Mouse (Mus musculus) forebrain, postnatal 0 days (tissue): ENCODE measurements around the gene Samhd1. TPM values are rescaled to one million over a fixed set of nuclear protein-coding genes. Genes with fewer than 3 reads are reported as not detected.
"Not testable (repeated sequence)": the region's sequence is repeated elsewhere in the genome, so short reads cannot be mapped to it uniquely, and the experiment has no call there.

Experiments
- ATAC-seq: fragments of 200-750 bp; cut with Nextera tagmentation; 2 replicates; pipeline ENCODE4 v1.8.0; 2017; ENCODE audit warnings: mild to moderate bottlenecking, moderate library complexity
- DNase-seq: peaks from one replicate; pipeline ENCODE4 v3.0.0-alpha.2; 2015
- H3K27ac ChIP-seq: fragments of 300-500 bp; sonication (generic); 2 replicates; pipeline ENCODE4 v1.5.1; 2014; ENCODE audit warnings: low read depth, mild to moderate bottlenecking, antibody characterized with exemption, low read length, moderate library complexity, mixed read lengths
- H3K27me3 ChIP-seq: fragments of 300-500 bp; sonication (generic); 2 replicates; pipeline ENCODE4 v1.6.1; 2014; ENCODE audit warnings: mild to moderate bottlenecking, low read length, mixed read lengths; ENCODE audit not compliant: insufficient read depth
- H3K36me3 ChIP-seq: fragments of 300-500 bp; sonication (generic); 2 replicates; pipeline ENCODE4 v1.6.1; 2014; ENCODE audit warnings: mild to moderate bottlenecking, moderate library complexity; ENCODE audit not compliant: insufficient read depth
- H3K4me1 ChIP-seq: fragments of 300-500 bp; sonication (generic); 2 replicates; pipeline ENCODE4 v1.6.1; 2014; ENCODE audit warnings: antibody characterized with exemption; ENCODE audit not compliant: insufficient read depth
- H3K4me2 ChIP-seq: fragments of 300-500 bp; sonication (generic); 2 replicates; pipeline ENCODE4 v1.6.1; 2014; ENCODE audit warnings: low read depth, mild to moderate bottlenecking, moderate library complexity
- H3K4me3 ChIP-seq: fragments of 300-500 bp; sonication (generic); 2 replicates; pipeline ENCODE4 v1.5.1; 2014; ENCODE audit warnings: low read depth, low read length, mixed read lengths
- H3K9ac ChIP-seq: fragments of 300-500 bp; sonication (generic); 2 replicates; pipeline ENCODE4 v1.6.1; 2014; ENCODE audit warnings: mild to moderate bottlenecking
- H3K9me3 ChIP-seq: fragments of 300-500 bp; sonication (generic); 2 replicates; pipeline ENCODE4 v1.6.1; 2016; ENCODE audit warnings: low read length
- CTCF ChIP-seq: sonication (generic); IDR thresholded peaks from 2 replicates; pipeline ENCODE4 v1.5.1; 2016; ENCODE audit warnings: antibody characterized with exemption, control low read depth, low read depth
- WGBS: fragments of 180-500 bp; shearing (Covaris S2); extraction: QIAGEN DNeasy Blood & Tissue Kit; methylation state at CpG from one replicate; pipeline ENCODE4 v1.1.7; 2014; 5-methylcytosine and 5-hydroxymethylcytosine counted together
- polyA plus RNA-seq: library from polyadenylated mRNA; unstranded; fragments of >200 nt; fragmentation: Nextera tagmentation; extraction: Ambion mirVana; gene quantifications from 2 replicates; pipeline ENCODE4 v1.2.1, GENCODE M21; 2015
- total RNA-seq: library from RNA; depleted of rRNA; stranded (reverse); fragments of >200 nt; gene quantifications from 2 replicates; pipeline ENCODE4 v1.2.3, GENCODE M21; 2014

Samhd1 gene
- total and polyA plus RNA-seq, 2 experiments from 2014 or later, result 8.0 to 18.5 TPM

DNA sequence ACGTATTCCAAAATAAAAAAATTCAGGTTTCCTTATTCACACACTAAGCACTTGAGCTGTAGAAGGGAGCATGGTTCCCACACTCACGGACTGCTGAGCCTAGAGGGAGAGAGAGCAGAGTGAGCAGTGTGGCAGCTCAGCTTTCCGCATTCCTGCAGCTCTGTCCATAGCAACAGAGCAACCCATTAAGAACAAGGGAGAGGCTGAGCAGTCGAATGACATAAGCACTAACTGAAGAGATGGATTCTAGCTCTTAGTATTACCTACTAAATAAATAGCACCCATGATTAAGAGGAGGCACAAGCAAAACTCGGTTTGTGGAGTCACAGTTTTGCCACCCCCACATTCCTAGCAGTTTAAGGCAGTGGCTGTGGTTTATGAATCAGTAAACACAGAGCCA is 35.1 kb upstream of the Samhd1 start:
- DNase-seq (peak; percentile 31), ATAC-seq (peak; percentile 73)
- Histone ChIP-seq H3K9ac (no peak overlapping the region), H3K9me3 (no peaks in the 10 kb centered on the region), H3K4me3 (no peak overlapping the region), H3K4me2 (no peak overlapping the region), H3K27me3 (no peaks in the 10 kb centered on the region), H3K36me3 (no peaks in the 10 kb centered on the region), H3K4me1 (no peaks in the 10 kb centered on the region), H3K27ac (no peak overlapping the region)
- 17% methylated on average over 5 of the region's 5 CpGs for WGBS
- TF ChIP-seq CTCF, result no peak

DNA sequence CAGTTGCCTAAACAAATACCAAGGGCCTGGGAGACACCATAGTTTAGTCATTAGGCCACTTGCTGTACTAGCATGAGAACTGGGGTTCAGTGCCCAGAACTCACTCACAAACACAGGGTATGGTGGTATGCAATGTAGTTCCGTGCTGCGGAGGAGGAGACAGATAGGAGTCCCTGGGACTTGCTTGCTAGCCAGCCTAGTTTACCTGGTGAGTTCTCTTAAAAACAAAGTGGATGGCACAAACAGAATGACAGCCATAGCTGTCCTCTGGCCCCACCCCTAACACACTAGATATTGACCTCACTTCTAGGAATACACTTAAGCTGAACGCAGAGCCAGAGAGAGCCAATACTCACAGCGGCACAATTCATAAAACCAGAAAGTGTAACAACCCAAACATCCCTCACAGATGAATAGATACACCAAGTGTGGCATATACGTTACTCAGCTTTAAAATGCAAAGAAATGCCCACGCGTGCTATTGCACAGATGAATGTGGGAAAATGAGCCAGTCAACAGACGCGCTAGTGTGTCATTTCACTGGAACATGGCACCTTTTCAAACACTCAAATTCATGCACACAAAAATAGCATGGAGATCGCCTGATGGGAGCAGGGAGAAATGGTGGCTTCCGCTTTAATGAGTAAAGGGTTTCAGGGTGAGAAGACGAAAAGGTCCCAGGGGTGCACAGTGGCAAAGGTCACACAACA is 31.5 kb upstream of the Samhd1 start:
- no peak overlapping the region for H3K4me3 ChIP-seq
- DNase-seq (no peak), ATAC-seq (no peak)
- no peak overlapping the region for H3K27ac ChIP-seq
- no peak overlapping the region for H3K9ac ChIP-seq
- peaks cover 3% of the 10 kb centered on the region; the same call in 1 of the 2 replicates for H3K36me3 ChIP-seq
- no peaks in the 10 kb centered on the region for H3K4me1 ChIP-seq
- no peaks in the 10 kb centered on the region for H3K27me3 ChIP-seq
- TF ChIP-seq CTCF, result no peak
- H3K4me2 ChIP-seq, result no peak overlapping the region
- WGBS, result 86% methylated on average over 12 of the region's 12 CpGs
- no peaks in the 10 kb centered on the region for H3K9me3 ChIP-seq

- not testable (repeated sequence) for H3K27ac ChIP-seq, ATAC-seq
These were observed 30.5 kb upstream of the Samhd1 start for GRCm38 (mm10) chr2:157165312-157166224.

DNA sequence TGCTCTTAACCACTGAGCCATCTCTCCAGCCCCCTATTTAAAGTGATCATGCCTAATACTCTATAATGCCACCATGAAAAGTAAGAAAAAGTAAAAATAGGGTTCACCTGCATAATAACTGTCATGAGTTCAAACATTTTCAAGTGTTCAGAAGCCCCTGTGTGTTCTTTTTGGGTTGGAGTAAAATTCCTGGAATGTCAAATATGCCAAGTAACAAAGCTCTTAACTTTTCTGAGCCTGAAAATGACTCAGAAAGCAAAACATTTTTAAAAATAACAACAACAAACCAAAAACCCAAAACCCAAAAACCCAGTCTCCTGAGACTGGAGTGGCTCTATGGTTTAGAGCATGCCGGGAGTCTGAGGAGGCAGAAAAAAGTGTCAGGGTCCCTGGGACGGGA is 29.0 kb upstream of the Samhd1 start:
- ATAC-seq, result no peak
- 86% methylated on average over 2 of the region's 2 CpGs for WGBS

More at GRCm38 (mm10) chr2:157165312-157166224, 30.5 kb upstream of the Samhd1 start:
- H3K9ac ChIP-seq, H3K9me3 ChIP-seq, H3K4me3 ChIP-seq, H3K36me3 ChIP-seq, H3K27me3 ChIP-seq, H3K4me1 ChIP-seq, DNase-seq, H3K4me2 ChIP-seq: not testable (repeated sequence)

GRCm38 (mm10) chr2:157156079-157156478 is 21.0 kb upstream of the Samhd1 start:
- Histone ChIP-seq H3K27me3 (no peaks in the 10 kb centered on the region), H3K4me3 (no peak overlapping the region), H3K9ac (no peak overlapping the region), H3K4me2 (no peak overlapping the region), H3K36me3 (peaks cover 3% of the 10 kb centered on the region), H3K27ac (no peak overlapping the region), H3K9me3 (no peaks in the 10 kb centered on the region), H3K4me1 (no peaks in the 10 kb centered on the region)
- no peak for TF ChIP-seq CTCF
- DNase-seq (no peak), ATAC-seq (no peak)
- 91% methylated on average over 1 of the region's 1 CpGs for WGBS

More for the DNA sequence above, 29.0 kb upstream of the Samhd1 start:
- Histone ChIP-seq H3K27me3 (no peaks in the 10 kb centered on the region), H3K27ac (no peak overlapping the region), H3K4me3 (no peak overlapping the region), H3K9ac (no peak overlapping the region), H3K36me3 (peaks cover 3% of the 10 kb centered on the region; the same call in 1 of the 2 replicates), H3K4me2 (no peak overlapping the region), H3K9me3 (no peaks in the 10 kb centered on the region), H3K4me1 (no peaks in the 10 kb centered on the region)
- no peak for TF ChIP-seq CTCF
- no peak for DNase-seq

DNA sequence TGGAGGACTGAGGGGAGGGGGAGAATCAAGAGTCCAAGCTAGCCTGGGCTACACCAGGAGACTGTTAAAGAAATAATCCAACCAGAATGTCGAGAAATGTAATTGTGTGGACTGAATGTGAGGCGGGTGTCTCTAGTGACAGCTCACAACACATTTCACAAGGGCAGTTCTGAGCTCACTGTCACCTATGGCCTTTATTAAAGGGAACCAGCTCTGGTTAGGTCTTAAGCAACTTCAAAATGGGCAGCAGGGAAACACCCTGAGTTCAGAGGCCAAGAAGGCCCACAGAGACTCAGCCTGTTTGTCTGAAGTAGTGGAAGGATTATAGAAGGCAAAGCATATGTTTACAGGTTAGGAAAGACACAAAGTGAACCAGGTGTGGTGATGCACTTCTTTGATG is 18.2 kb upstream of the Samhd1 start:
- DNase-seq (no peak), ATAC-seq (no peak)
- H3K4me1 ChIP-seq, result no peaks in the 10 kb centered on the region
- TF ChIP-seq CTCF, result no peak
- no peak overlapping the region for H3K9ac ChIP-seq
- H3K27ac ChIP-seq, result no peak overlapping the region
- no peaks in the 10 kb centered on the region for H3K9me3 ChIP-seq
- H3K27me3 ChIP-seq, result no peaks in the 10 kb centered on the region
- no peak overlapping the region for H3K4me2 ChIP-seq
- peaks cover 7% of the 10 kb centered on the region for H3K36me3 ChIP-seq
- 92% methylated on average over 2 of the region's 2 CpGs for WGBS
- H3K4me3 ChIP-seq, result no peak overlapping the region

- H3K4me2 ChIP-seq, result no peak overlapping the region
- no peaks in the 10 kb centered on the region for H3K4me1 ChIP-seq
- no peak overlapping the region for H3K27ac ChIP-seq
- H3K36me3 ChIP-seq, result peaks cover 4% of the 10 kb centered on the region; the same call in 1 of the 2 replicates
- WGBS, result 95% methylated on average over 5 of the region's 5 CpGs
- ATAC-seq (no peak), DNase-seq (no peak)
- no peak overlapping the region for H3K4me3 ChIP-seq
- no peaks in the 10 kb centered on the region for H3K9me3 ChIP-seq
- TF ChIP-seq CTCF, result no peak
- no peak overlapping the region for H3K9ac ChIP-seq
- H3K27me3 ChIP-seq, result no peaks in the 10 kb centered on the region
These were observed 13.4 kb upstream of the Samhd1 start for GRCm38 (mm10) chr2:157148417-157148816.
